Mouse (Mus musculus) ES-Bruce4 (cell line): ENCODE measurements around the gene Eaf2.

Experiments used
- CTCF ChIP-seq: IDR thresholded peaks from one replicate; pipeline ENCODE4 v1.8.1; 2011; ENCODE audit warnings: low read depth, low read length
- EP300 ChIP-seq: IDR thresholded peaks from 2 replicates; pipeline ENCODE4 v1.6.1; 2011; ENCODE audit warnings: low read depth, low read length; ENCODE audit not compliant: insufficient read depth
- POLR2A ChIP-seq: IDR thresholded peaks from one replicate; pipeline ENCODE4 v1.8.1; 2011; ENCODE audit warnings: low read length; ENCODE audit not compliant: insufficient read depth

DNA sequence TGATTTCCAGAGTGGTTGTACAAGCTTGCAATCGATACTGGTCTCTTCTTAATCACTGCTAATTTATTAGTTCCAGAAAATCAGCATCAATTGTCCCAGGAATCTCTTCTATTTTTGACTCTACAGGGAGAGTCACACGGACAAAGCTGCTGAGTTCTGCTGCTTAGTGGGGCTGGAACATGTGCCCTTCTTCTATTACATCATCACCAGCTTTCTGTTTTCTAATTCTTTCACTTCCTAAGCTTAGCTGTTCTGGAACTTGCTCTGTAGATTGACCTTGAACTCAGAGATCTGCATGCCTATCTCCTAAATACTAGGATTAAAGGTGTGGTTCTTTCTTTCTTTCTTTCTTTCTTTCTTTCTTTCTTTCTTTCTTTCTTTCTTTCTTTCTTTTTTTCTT, 76.5 kb downstream of the Eaf2 start:
- TF ChIP-seq CTCF (no peak), EP300 (no peak), POLR2A (no peak)
